Mouse (Mus musculus) R1 (cell line): ENCODE measurements at regions not wholly inside any gene's neighbourhood (a gene's known extent, or its start where the extent isn't known, plus 50 kb on each side); places are given as distances from the start of the nearest gene placed in this dataset.
A peak's percentile ranks its signal among the peaks of the same experiment; 100 is the strongest.
"Not testable (repeated sequence)": the region's sequence is repeated elsewhere in the genome, so short reads cannot be mapped to it uniquely, and the experiment has no call there.

Experiments
- DNase-seq: peaks from one replicate; pipeline ENCODE4 v3.0.0-alpha.2; 2018; ENCODE audit warnings: low read depth, low spot score

- DNase-seq = peak; percentile 96
Measured at GRCm38 (mm10) chr5:109842186-109842978, 80.8 kb upstream of the Gm15446 start.

- not testable (repeated sequence) for DNase-seq
Measured at GRCm38 (mm10) chr5:109844236-109844635, 79.0 kb upstream of the Gm15446 start.

- peak; percentile 96 for DNase-seq
Measured at GRCm38 (mm10) chr5:109844753-109845186, 78.4 kb upstream of the Gm15446 start.

- DNase-seq = peak; percentile 75
Measured at GRCm38 (mm10) chr5:109851225-109851624, 72.0 kb upstream of the Gm15446 start.

GRCm38 (mm10) chr5:109860402-109860801 is 62.8 kb upstream of the Gm15446 start:
- DNase-seq = peak; percentile 75

GRCm38 (mm10) chr5:109864517-109864916 is 58.7 kb upstream of the Gm15446 start:
- not testable (repeated sequence) for DNase-seq

GRCm38 (mm10) chr5:109865628-109866027 is 57.6 kb upstream of the Gm15446 start:
- peak; percentile 46 for DNase-seq

GRCm38 (mm10) chr5:109866337-109867126 is 56.7 kb upstream of the Gm15446 start:
- peak; percentile 97 for DNase-seq

- not testable (repeated sequence) for DNase-seq
Measured at GRCm38 (mm10) chr5:109867221-109867620, 56.0 kb upstream of the Gm15446 start.
